22 mouse cellular contexts compared by ENCODE assay signal in the genomic region with DNA sequence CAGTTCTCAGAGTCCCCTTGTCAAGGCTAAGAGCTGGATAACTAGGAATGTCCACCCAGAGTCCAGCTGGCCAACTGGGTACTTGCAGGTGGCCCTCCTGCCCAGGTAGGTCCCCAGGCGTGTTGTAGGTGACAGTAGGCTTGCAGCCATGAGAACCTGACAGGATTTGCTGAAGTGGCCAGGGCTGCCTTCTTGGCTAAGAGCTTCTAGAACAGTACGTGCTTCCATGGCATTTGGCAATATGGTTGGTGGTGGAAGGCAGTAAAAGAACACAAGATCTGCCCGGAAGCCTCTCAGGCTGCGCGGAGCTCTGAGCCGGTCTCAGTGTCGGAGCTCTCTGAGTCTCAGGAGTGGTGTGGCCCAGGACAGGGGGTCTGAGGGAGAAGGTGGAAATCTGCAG. TPM values are rescaled to one million over a fixed set of nuclear protein-coding genes. Genes with fewer than 3 reads are reported as not detected.
A peak's percentile ranks its signal among the peaks of the same experiment; 100 is the strongest.
DNase-seq lines count a peak whose midpoint lies in the region; TF ChIP-seq lines count a peak whose summit lies in the region.
"Had no signal": no experiment of that assay in that cellular context is flagged by ENCODE, and none has a peak within 500 bp of the region (broad histone marks: within the 10 kb centered on the region; RNA-seq: fewer than 3 reads in every experiment).

No protein-coding gene starts in this region.

- peak overlapping the region; percentile 91 for H3K27ac ChIP-seq in gastrocnemius, adult 2 months
- H3K27ac ChIP-seq in heart, embryonic 10.5 days = no peak overlapping the region
- H3K27ac ChIP-seq: embryonic facial prominence, embryonic 10.5 days; embryonic facial prominence, embryonic 12.5 days; forebrain, embryonic 13.5 days; forebrain, embryonic 15.5 days had no signal

- H3K4me1 ChIP-seq in heart, embryonic 10.5 days = peaks cover 27% of the 10 kb centered on the region
- H3K4me1 ChIP-seq: forebrain, embryonic 13.5 days; forebrain, embryonic 15.5 days had no signal

- no peaks in the 10 kb centered on the region for H3K36me3 ChIP-seq in heart, embryonic 10.5 days
- H3K36me3 ChIP-seq: embryonic facial prominence, embryonic 10.5 days; embryonic facial prominence, embryonic 12.5 days; forebrain, embryonic 15.5 days had no signal

- no peak for TF ChIP-seq CTCF in gastrocnemius, adult 2 months (IDR thresholded peaks at IDR 0.05)

- no peak overlapping the region for H3K4me3 ChIP-seq in gastrocnemius, adult 2 months
- no peak overlapping the region for H3K4me3 ChIP-seq in heart, embryonic 10.5 days
- H3K4me3 ChIP-seq: embryonic facial prominence, embryonic 10.5 days; embryonic facial prominence, embryonic 12.5 days; forebrain, embryonic 13.5 days; forebrain, embryonic 15.5 days had no signal

- intact Hi-C loops in gastrocnemius, adult 2 months (cut with DNase I) = no loop called here
- intact Hi-C loops in gastrocnemius, postnatal 14 days (cut with DNase I; ENCODE audit: low total_unique reads) = no loop called here

- 88% methylated on average over 7 of the region's 7 CpGs for WGBS in heart, embryonic 10.5 days

- peaks cover 31% of the 10 kb centered on the region for H3K27me3 ChIP-seq in heart, embryonic 10.5 days (ENCODE audit: insufficient read depth, poor library complexity, severe bottlenecking)
- H3K27me3 ChIP-seq: embryonic facial prominence, embryonic 12.5 days; forebrain, embryonic 13.5 days; forebrain, embryonic 15.5 days had no signal

- DNase-seq in gastrocnemius, adult 2 months = peak; percentile 72
- no peak for DNase-seq in gastrocnemius, postnatal 14 days
- peak; percentile 85 for DNase-seq in heart, adult 11 months
- DNase-seq in heart, embryonic 10.5 days (ENCODE audit: low spot score) = no peak
- DNase-seq in skeletal muscle tissue, adult 2 months (ENCODE audit: low read depth, low spot score) = peak; percentile 80
- no peak for DNase-seq in right cerebral cortex, postnatal 10 days (ENCODE audit: low spot score in 2 of 2)
- DNase-seq: adrenal gland, adult 2 months; adrenal gland, postnatal 10 days; adrenal gland, postnatal 25 days; cerebellum, adult 11-12 months; cerebellum, adult 2 months; cerebellum, adult 9-10 months; cerebellum, postnatal 10 days; cerebellum, postnatal 25 days had no signal

- H3K9me3 ChIP-seq in heart, embryonic 10.5 days = no peaks in the 10 kb centered on the region
- H3K9me3 ChIP-seq: embryonic facial prominence, embryonic 10.5 days; embryonic facial prominence, embryonic 12.5 days; forebrain, embryonic 13.5 days; forebrain, embryonic 15.5 days had no signal

RNA-seq across cellular contexts. Expression of a gene that starts 10.6 kb away (rescaled TPM):
- total RNA-seq in gastrocnemius, adult 2 months (2021) = 10 to 100 TPM; 14.1 to 14.3 TPM
- 1 to 10 TPM; 1.6 to 4.4 TPM for total RNA-seq in gastrocnemius, postnatal 14 days (2021)
- polyA plus RNA-seq in heart, embryonic 10.5 days (2016; fragmentation: Nextera tagmentation; extraction: Ambion mirVana) = not detected in 2 replicates
- total RNA-seq: MEL had no signal
- polyA plus RNA-seq: C2C12 had no signal

RNA-seq across cellular contexts. Expression of a gene that starts 12.4 kb away (rescaled TPM):
- not detected for total RNA-seq in gastrocnemius, adult 2 months (2021)
- total RNA-seq in gastrocnemius, postnatal 14 days (2021) = not detected
- polyA plus RNA-seq in heart, embryonic 10.5 days (2016; fragmentation: Nextera tagmentation; extraction: Ambion mirVana) = 0.14 TPM in 1 of 2 replicates, not detected in the other
- total RNA-seq: adrenal gland, adult 2 months; adrenal gland, postnatal 10 days; adrenal gland, postnatal 25 days; adrenal gland, postnatal 4 days; MEL had no signal
- polyA plus RNA-seq: adrenal gland, adult 2 months; C2C12; forebrain, embryonic 11.5 days; forebrain, embryonic 13.5 days; forebrain, embryonic 15.5 days had no signal

RNA-seq across cellular contexts. Expression of a gene that starts 19.9 kb away (rescaled TPM):
- 1 to 10 TPM; 5.2 to 6.6 TPM for total RNA-seq in gastrocnemius, adult 2 months (2021)
- 1 to 10 TPM; 3.5 to 3.6 TPM for total RNA-seq in gastrocnemius, postnatal 14 days (2021)
- polyA plus RNA-seq in heart, embryonic 10.5 days (2016; fragmentation: Nextera tagmentation; extraction: Ambion mirVana) = 9.9 and 11.2 TPM in 2 replicates

RNA-seq across cellular contexts. Expression of a gene that starts 41.2 kb away (rescaled TPM):
- 10 to 100 TPM; 96.5 to 98.7 TPM for total RNA-seq in gastrocnemius, adult 2 months (2021)
- 10 to 100 TPM; 65.6 to 68.3 TPM for total RNA-seq in gastrocnemius, postnatal 14 days (2021)
- 1.3 and 1.6 TPM in 2 replicates for polyA plus RNA-seq in heart, embryonic 10.5 days (2016; fragmentation: Nextera tagmentation; extraction: Ambion mirVana)
- total RNA-seq: MEL had no signal
- polyA plus RNA-seq: C2C12 had no signal

RNA-seq across cellular contexts. Expression of a gene that starts 49.9 kb away (rescaled TPM):
- total RNA-seq in gastrocnemius, adult 2 months (2021) = not detected
- total RNA-seq in gastrocnemius, postnatal 14 days (2021) = not detected
- polyA plus RNA-seq in heart, embryonic 10.5 days (2016; fragmentation: Nextera tagmentation; extraction: Ambion mirVana) = 0.11 and 0.31 TPM in 2 replicates
- total RNA-seq: adrenal gland, postnatal 10 days had no signal
- polyA plus RNA-seq: adrenal gland, adult 2 months; forebrain, embryonic 11.5 days had no signal

Comparison
In these comparisons a context has a peak if more than half of its experiments do, and no peak if none do; other contexts are left out.
1. DNase-seq: peak in gastrocnemius, adult 2 months (single experiment), heart, adult 11 months (single experiment) and skeletal muscle tissue, adult 2 months (single experiment); none in gastrocnemius, postnatal 14 days (single experiment), heart, embryonic 10.5 days (single experiment) and right cerebral cortex, postnatal 10 days (0 of 2).